Mouse (Mus musculus): ENCODE measurements around the gene Gm27027. TPM values are rescaled to one million over a fixed set of nuclear protein-coding genes. Genes with fewer than 3 reads are reported as not detected.

Gm27027 gene
- total RNA-seq, 2 experiments from 2014 or later: not detected

- no peak for ATAC-seq (replicated peaks; ENCODE audit: low FRiP score, low TSS enrichment, poor library complexity, severe bottlenecking)
Measured at GRCm38 (mm10) chr2:93944855-93945254, 51.3 kb downstream of the Gm27027 start.

GRCm38 (mm10) chr2:93944099-93944498, 52.1 kb downstream of the Gm27027 start:
- ATAC-seq (replicated peaks; ENCODE audit: low FRiP score, low TSS enrichment, poor library complexity, severe bottlenecking): no peak

GRCm38 (mm10) chr2:93941670-93942069, 54.5 kb downstream of the Gm27027 start:
- ATAC-seq (replicated peaks; ENCODE audit: low FRiP score, low TSS enrichment, poor library complexity, severe bottlenecking): no peak

DNA sequence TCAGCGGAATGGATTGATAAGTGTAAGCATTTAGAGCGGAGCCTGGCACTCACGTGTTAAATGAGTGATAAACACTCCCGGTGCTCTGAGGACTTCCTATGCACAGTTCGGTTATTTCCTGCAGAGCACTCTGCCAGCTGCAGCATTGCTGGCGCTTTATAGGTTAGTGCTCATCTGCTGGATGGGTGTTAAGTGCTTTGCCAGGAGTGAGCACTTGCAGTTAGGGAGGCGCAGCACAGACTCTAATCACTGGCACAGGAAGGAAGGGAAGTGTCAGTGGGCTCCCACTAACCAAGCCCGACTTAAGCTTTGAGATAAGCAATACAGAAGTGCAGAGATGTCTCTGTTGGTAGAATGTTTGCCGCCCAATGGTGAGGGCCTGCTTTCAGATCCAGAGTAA, 57.6 kb downstream of the Gm27027 start:
- ATAC-seq (replicated peaks; ENCODE audit: low FRiP score, low TSS enrichment, poor library complexity, severe bottlenecking): no peak

DNA sequence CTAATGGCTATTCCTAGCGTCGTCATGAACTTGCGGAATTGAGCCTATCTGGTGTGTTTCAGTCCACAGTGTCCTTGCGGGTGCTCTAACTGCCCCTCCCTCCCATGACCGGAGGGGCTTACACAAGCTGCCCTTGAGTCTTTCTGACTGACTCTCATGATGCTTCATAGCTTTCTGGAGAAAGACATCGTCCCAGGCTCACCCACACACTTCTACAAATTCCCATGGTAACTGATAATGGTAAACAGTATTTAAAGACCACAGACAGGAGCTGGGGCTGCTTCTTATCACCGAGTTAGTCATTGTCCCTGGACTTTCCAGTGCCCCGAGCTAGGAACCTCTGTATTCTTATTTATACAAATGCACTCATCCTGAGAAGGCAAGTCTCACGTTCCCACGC, 67.3 kb downstream of the Gm27027 start:
- no peak for ATAC-seq (replicated peaks; ENCODE audit: low FRiP score, low TSS enrichment, poor library complexity, severe bottlenecking)

DNA sequence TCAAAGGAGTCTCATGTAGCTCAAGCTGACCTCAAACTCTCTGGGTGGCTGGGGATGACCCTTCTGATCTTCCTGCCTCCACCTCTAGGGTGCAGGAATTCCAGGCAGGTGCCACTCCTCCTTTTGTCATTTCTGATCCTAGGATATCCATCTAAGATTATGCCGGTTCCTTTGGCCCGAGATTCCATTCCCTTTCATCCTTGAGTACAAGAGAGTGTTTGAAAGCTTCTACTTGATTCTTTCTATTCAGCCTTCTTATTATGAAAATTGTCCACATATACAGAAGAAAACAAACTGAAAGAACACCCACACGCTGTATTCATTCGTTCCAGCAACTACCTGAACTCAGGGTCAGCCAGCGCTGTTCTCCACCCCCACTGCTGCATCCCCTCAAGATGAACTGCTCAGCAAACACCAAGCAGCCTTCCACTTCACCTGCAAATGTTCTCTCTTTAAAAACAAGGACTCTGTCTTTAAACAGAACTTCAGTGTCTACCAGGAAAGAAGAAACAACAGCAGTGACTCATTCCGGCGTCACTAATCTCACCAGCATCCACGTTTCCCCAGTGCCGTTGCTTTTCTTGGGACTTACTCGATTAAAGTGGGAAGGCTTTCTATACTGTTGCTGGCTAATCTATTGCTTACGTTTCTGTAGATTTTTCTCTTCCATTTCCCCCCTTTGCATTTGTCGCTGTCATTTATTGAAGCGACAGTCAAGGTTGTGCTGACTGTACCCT, 68.3 kb downstream of the Gm27027 start:
- ATAC-seq (replicated peaks; ENCODE audit: low FRiP score, low TSS enrichment, poor library complexity, severe bottlenecking): no peak

DNA sequence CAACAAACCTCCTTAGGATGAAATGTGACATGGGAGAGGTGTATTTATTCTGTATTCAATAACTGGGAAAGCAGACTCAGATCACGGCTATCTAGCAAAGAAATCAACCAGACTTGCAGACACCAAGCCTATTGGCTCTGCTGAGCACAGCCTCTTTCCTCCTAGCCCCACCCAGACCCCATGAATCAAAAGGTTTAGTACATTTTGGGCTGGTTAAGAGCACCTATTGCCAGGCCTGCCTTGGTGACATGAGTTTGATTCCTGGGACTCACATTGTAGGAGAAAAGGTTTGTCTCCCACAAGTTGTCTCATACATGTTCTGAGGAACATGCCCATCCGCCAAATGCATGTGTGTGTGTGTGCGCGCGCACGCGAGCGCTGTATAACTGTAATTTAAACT, 70.0 kb downstream of the Gm27027 start:
- ATAC-seq (replicated peaks; ENCODE audit: low FRiP score, low TSS enrichment, poor library complexity, severe bottlenecking): no peak

DNA sequence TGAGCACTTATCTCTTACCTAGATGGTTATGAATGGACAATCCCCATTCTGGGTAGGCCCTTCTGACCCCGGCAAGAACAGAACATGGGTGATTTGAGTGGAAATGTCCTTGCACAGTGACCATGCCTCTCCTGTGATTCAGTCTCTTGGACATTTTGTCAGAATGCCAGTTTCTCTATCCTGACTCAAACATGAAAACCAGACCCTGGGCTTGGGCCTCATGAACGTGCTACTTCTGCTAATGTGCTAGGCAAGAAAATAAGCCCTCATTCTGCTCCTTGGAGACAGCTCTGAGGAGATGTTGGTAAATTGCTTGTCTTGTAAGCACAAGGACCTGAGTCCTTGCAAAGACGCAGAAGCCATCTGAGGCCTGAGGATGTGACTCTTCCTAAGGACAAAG, 77.1 kb downstream of the Gm27027 start:
- ATAC-seq (replicated peaks; ENCODE audit: low FRiP score, low TSS enrichment, poor library complexity, severe bottlenecking): no peak

DNA sequence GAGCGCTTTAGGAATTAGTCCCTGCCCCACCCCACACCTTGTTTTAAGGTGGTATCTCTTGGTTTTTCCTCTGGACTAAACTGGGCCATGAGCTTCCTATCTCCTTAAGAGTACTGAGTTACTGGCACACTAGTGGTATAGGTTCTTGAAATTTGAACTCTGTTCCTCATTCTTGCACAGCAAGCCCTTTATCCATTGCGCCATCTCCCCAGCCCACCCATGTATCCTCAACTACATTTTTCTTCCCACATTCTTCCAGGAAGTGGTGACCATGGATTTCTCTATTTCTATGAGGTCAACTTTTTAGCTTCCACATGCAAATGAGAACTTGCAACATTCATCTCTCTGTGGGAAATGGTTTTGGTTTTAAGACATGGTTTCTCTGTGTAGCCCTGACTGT, 82.6 kb downstream of the Gm27027 start:
- no peak for ATAC-seq (replicated peaks; ENCODE audit: low FRiP score, low TSS enrichment, poor library complexity, severe bottlenecking)

DNA sequence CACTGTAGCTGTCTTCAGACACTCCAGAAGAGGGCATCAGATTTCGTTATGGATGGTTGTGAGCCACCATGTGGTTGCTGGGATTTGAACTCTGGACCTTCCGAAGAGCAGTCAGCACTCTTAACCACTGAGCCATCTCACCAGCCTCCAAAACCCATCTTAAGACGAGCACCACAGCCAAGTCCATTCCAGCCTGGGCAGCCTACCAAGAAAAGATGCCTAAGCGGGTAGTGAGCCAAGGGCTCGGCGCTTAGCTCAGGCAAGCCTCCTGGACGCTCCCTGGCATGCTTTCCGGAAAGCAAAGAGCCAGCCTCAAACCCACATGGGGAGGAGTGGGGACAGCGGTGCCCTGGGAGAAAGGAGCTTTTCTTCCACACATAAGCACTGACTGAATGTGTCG, 84.2 kb downstream of the Gm27027 start:
- ATAC-seq (replicated peaks; ENCODE audit: low FRiP score, low TSS enrichment, poor library complexity, severe bottlenecking): no peak

GRCm38 (mm10) chr2:93909716-93910115, 86.4 kb downstream of the Gm27027 start:
- no peak for ATAC-seq (replicated peaks; ENCODE audit: low FRiP score, low TSS enrichment, poor library complexity, severe bottlenecking)

DNA sequence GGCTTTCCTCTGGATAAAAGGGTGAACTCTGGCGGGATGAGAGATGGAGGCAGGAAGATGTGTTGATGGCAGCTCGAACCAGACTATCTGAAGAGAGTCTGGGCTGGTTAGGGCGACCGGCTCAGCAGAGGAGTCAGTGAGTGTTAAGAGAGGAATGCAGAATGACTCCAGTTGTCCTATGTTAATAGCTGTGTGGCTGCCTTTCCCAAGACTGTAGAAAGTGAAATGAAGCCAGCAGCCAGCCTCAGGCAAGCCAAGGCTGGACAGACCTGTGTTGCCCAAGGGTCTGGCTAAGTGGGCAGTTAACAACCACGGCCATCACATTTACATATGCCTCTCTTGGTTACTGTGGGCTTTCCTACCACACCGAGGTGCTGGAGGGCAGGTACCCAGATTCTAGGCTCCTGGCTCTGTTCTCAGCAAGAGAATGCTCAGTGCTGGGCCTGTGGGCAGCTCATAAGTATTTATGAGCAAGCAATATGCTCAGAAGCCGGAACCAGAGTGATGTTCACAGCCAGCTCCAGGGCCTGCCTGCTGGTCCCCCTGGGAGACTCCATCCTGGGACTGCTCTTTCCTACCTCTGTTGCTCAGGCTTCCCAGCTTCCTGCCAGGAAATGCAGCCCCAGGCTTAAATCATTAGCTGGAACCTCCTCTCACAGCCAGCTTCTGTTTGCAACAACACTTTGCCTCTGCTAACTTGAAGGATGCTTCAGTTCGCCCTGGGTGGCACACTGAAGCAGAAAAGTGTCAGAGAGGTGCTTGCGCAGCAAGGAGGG, 88.4 kb downstream of the Gm27027 start:
- ATAC-seq (replicated peaks; ENCODE audit: low FRiP score, low TSS enrichment, poor library complexity, severe bottlenecking): no peak

Other genes starting within 250 kb of the Gm27027 start
- gene Ext2, start 173.8 kb downstream of the Gm27027 start, total RNA-seq (2014; fragmentation: Nextera tagmentation): 49.9 and 50.8 TPM in 2 replicates
- 28.5 and 42.0 TPM in 2 replicates for gene Ext2, start 173.8 kb downstream of the Gm27027 start, total RNA-seq (2017)
- gene Accs, start 146.4 kb downstream of the Gm27027 start, total RNA-seq (2014; fragmentation: Nextera tagmentation): 2.6 and 3.0 TPM in 2 replicates
- gene Accs, start 146.4 kb downstream of the Gm27027 start, total RNA-seq (2017): 4.8 and 5.3 TPM in 2 replicates
- gene Accsl, start 127.2 kb downstream of the Gm27027 start, total RNA-seq (2014; fragmentation: Nextera tagmentation): not detected in 2 replicates
- not detected in 2 replicates for gene Accsl, start 127.2 kb downstream of the Gm27027 start, total RNA-seq (2017)
- gene Gm13889, start 39.2 kb downstream of the Gm27027 start, total RNA-seq (2014; fragmentation: Nextera tagmentation): not detected in 2 replicates
- not detected in 2 replicates for gene Gm13889, start 39.2 kb downstream of the Gm27027 start, total RNA-seq (2017)
- 86.0 and 122 TPM in 2 replicates for gene Alkbh3, start 14.5 kb upstream of the Gm27027 start, total RNA-seq (2014; fragmentation: Nextera tagmentation)
- gene Alkbh3, start 14.5 kb upstream of the Gm27027 start, total RNA-seq (2017): 31.9 and 36.9 TPM in 2 replicates
- gene Hsd17b12, start 161.6 kb upstream of the Gm27027 start, total RNA-seq (2014; fragmentation: Nextera tagmentation): 35.1 and 46.4 TPM in 2 replicates
- gene Hsd17b12, start 161.6 kb upstream of the Gm27027 start, total RNA-seq (2017): 91.7 and 103 TPM in 2 replicates